Mouse (Mus musculus): ENCODE data around the gene Gm10775. TPM values are rescaled to one million over a fixed set of nuclear protein-coding genes. Genes with fewer than 3 reads are reported as not detected.
A peak's percentile ranks its signal among the peaks of the same experiment; 100 is the strongest.

Gene Gm10775
- polyA plus RNA-seq, 1 experiment from 2014 or later, result not detected

GRCm38 (mm10) chr13:65242319-65242787, 17.0 kb upstream of the Gm10775 start:
- Histone ChIP-seq H3K27ac (ENCODE audit: low read depth) (no peak overlapping the region), H3K36me3 (ENCODE audit: insufficient read depth) (no peaks in the 10 kb centered on the region), H3K4me3 (ENCODE audit: low read depth, low read length) (peak overlapping the region; percentile 72), H3K27me3 (ENCODE audit: insufficient read depth, low read length) (no peaks in the 10 kb centered on the region), H3K9me3 (ENCODE audit: low read depth, low read length) (peaks cover under 1% of the 10 kb centered on the region; the same call in 1 of the 2 replicates), H3K9ac (peak overlapping the region; percentile 68), H3K4me1 (ENCODE audit: insufficient read depth) (peaks cover 3% of the 10 kb centered on the region; the same call in 1 of the 2 replicates), H3K4me2 (peak overlapping the region; percentile 93)
- DNase-seq (no peak), ATAC-seq (ENCODE audit: insufficient read depth) (no peak)
- 30% methylated on average over 27 of the region's 27 CpGs for WGBS
- TF ChIP-seq CTCF (IDR thresholded peaks at IDR 0.05; ENCODE audit: low read depth), result no peak

GRCm38 (mm10) chr13:65243273-65243672, 16.1 kb upstream of the Gm10775 start:
- H3K4me3 ChIP-seq (ENCODE audit: low read depth, low read length), result no peak overlapping the region
- H3K9ac ChIP-seq, result no peak overlapping the region
- WGBS, result 95% methylated on average over 4 of the region's 4 CpGs
- no peaks in the 10 kb centered on the region for H3K27me3 ChIP-seq (ENCODE audit: insufficient read depth, low read length)
- no peak for DNase-seq
- peak; percentile 18; the same call in 1 of the 2 replicates for TF ChIP-seq CTCF (IDR thresholded peaks at IDR 0.05; ENCODE audit: low read depth)
- 0 out of 2 replicates have a peak, but pooled peaks cover 3% of the 10 kb centered on the region for H3K36me3 ChIP-seq (ENCODE audit: insufficient read depth)
- ATAC-seq (ENCODE audit: insufficient read depth), result no peak
- H3K27ac ChIP-seq (ENCODE audit: low read depth), result no peak overlapping the region
- peaks cover 9% of the 10 kb centered on the region; the same call in 1 of the 2 replicates for H3K9me3 ChIP-seq (ENCODE audit: low read depth, low read length)
- H3K4me1 ChIP-seq (ENCODE audit: insufficient read depth), result peaks cover 3% of the 10 kb centered on the region; the same call in 1 of the 2 replicates
- H3K4me2 ChIP-seq, result no peak overlapping the region

- Histone ChIP-seq H3K36me3 (ENCODE audit: insufficient read depth) (no peaks in the 10 kb centered on the region), H3K4me2 (peak overlapping the region; percentile 51), H3K9me3 (ENCODE audit: low read depth, low read length) (peaks cover 33% of the 10 kb centered on the region), H3K9ac (no peak overlapping the region), H3K27me3 (ENCODE audit: insufficient read depth, low read length) (no peaks in the 10 kb centered on the region), H3K27ac (ENCODE audit: low read depth) (no peak overlapping the region), H3K4me3 (ENCODE audit: low read depth, low read length) (peak overlapping the region; percentile 11; the same call in 1 of the 2 replicates), H3K4me1 (ENCODE audit: insufficient read depth) (no peaks in the 10 kb centered on the region)
- DNase-seq (peak; percentile 70), ATAC-seq (ENCODE audit: insufficient read depth) (peak; percentile 86)
- TF ChIP-seq CTCF (IDR thresholded peaks at IDR 0.05; ENCODE audit: low read depth), result no peak
- WGBS, result 22% methylated on average over 36 of the region's 36 CpGs
Measured at GRCm38 (mm10) chr13:65258175-65258954, 974 bp upstream of the Gm10775 start.

- TF ChIP-seq CTCF (IDR thresholded peaks at IDR 0.05; ENCODE audit: low read depth), result no peak
- no peak overlapping the region for H3K4me2 ChIP-seq
- DNase-seq (no peak), ATAC-seq (ENCODE audit: insufficient read depth) (no peak)
- no peaks in the 10 kb centered on the region for H3K4me1 ChIP-seq (ENCODE audit: insufficient read depth)
- no peak overlapping the region for H3K9ac ChIP-seq
- WGBS, result 98% methylated on average over 5 of the region's 5 CpGs
- H3K27me3 ChIP-seq (ENCODE audit: insufficient read depth, low read length), result no peaks in the 10 kb centered on the region
- H3K4me3 ChIP-seq (ENCODE audit: low read depth, low read length), result no peak overlapping the region
- H3K36me3 ChIP-seq (ENCODE audit: insufficient read depth), result no peaks in the 10 kb centered on the region
- H3K27ac ChIP-seq (ENCODE audit: low read depth), result no peak overlapping the region
- peaks cover 36% of the 10 kb centered on the region for H3K9me3 ChIP-seq (ENCODE audit: low read depth, low read length)
Measured at GRCm38 (mm10) chr13:65262086-65262485, 2.7 kb downstream of the Gm10775 start.

DNA sequence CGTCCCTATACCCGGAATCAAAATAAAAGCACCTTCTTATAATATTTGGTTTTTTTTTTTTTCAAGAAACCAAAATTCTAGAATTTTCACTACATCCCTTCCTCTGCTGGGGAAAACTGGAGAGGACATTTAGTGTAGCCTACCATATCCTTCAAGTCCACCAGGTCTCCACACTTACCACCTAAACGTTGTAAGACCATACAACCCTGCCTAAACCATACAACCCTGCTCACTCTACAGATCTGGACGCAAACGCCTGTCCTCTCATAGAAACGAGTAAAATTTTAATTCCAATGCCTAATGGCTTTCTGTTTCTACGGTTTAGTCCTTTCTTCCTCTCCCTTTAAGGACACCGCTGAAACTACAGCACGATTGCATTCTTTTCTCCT, 18.6 kb downstream of the Gm10775 start:
- H3K27me3 ChIP-seq (ENCODE audit: insufficient read depth, low read length), result no peaks in the 10 kb centered on the region
- TF ChIP-seq CTCF (IDR thresholded peaks at IDR 0.05; ENCODE audit: low read depth), result no peak
- peak overlapping the region; percentile 51 for H3K4me3 ChIP-seq (ENCODE audit: low read depth, low read length)
- H3K4me1 ChIP-seq (ENCODE audit: insufficient read depth), result no peaks in the 10 kb centered on the region
- 10% methylated on average over 9 of the region's 9 CpGs for WGBS
- DNase-seq (peak; percentile 4), ATAC-seq (ENCODE audit: insufficient read depth) (peak; percentile 57; the same call in 1 of the 2 replicates)
- no peaks in the 10 kb centered on the region for H3K36me3 ChIP-seq (ENCODE audit: insufficient read depth)
- H3K9me3 ChIP-seq (ENCODE audit: low read depth, low read length), result peaks cover 10% of the 10 kb centered on the region; the same call in 1 of the 2 replicates
- peak overlapping the region; percentile 70 for H3K4me2 ChIP-seq
- peak overlapping the region; percentile 70 for H3K9ac ChIP-seq
- peak overlapping the region; percentile 83 for H3K27ac ChIP-seq (ENCODE audit: low read depth)

DNA sequence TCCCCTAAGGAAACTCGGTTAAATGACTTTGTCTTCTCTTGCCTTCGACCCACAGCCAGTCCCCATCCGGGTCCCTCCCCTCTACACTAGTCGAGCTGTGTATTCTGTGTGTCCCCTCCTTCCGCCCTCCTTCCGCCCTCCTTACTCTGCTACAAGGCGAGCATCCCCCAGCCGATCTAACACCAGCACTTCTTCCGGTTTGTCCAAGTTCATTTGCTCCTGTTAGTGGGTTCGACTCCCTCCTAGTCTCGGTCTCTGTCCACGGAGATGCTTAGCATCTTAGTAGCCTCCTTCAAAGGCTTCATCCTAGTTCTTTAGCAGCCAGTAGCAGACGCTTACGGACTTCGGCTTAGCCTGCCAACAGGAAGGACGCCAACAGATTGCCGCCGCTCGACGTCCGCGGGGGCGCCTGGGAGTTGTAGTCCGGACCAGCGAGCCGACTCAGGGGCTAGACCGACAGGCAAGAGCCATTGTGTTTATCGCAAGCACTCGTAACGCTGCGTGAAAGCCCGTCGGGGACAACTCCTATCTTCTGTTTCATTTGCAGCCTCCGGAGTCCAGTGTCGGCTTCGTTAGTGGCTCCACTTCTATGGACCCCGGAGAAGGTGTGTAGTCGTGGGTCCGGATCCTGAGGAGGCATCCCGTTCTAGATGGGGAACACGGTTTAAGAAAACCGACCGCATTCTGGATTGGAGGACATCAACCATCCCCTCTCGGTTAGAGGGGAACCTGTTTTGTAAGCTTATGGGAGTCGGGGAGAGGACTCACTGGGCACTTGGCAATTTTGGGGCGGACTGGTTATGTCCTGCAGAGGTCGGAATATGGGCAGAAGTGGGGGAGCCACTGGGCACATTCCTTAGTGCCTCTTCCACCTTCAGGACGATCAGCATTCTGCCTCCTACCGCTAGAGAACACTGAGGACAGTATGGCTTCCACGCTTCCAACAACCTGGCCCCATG, 19.3 kb downstream of the Gm10775 start, which contains the start of gene Zfp369:
Zfp369 (plus strand) TSS at position 432 of the 959 bp plus-strand sequence.
- Histone ChIP-seq H3K36me3 (ENCODE audit: insufficient read depth) (no peaks in the 10 kb centered on the region), H3K27me3 (ENCODE audit: insufficient read depth, low read length) (no peaks in the 10 kb centered on the region), H3K4me1 (ENCODE audit: insufficient read depth) (no peaks in the 10 kb centered on the region), H3K4me2 (peak within 1 kb of the TSS; percentile 70), H3K27ac (ENCODE audit: low read depth) (peak within 1 kb of the TSS; percentile 83), H3K4me3 (ENCODE audit: low read depth, low read length) (peak within 1 kb of the TSS; percentile 51), H3K9me3 (ENCODE audit: low read depth, low read length) (peaks cover 10% of the 10 kb centered on the region; the same call in 1 of the 2 replicates), H3K9ac (peak within 1 kb of the TSS; percentile 70)
- peak; percentile 35 for TF ChIP-seq CTCF (IDR thresholded peaks at IDR 0.05; ENCODE audit: low read depth)
- under 1% methylated on average over 50 of the region's 50 CpGs for WGBS
- ATAC-seq (ENCODE audit: insufficient read depth) (peak; percentile 99), DNase-seq (peak; percentile 96)

All from lung, embryonic 14.5 days (tissue).